13 mouse cellular contexts compared by ENCODE assay signal in genomic region chr12:80082730-80083129, GRCm38 (mm10). TPM values are rescaled to one million over a fixed set of nuclear protein-coding genes. Genes with fewer than 3 reads are reported as not detected.
DNase-seq lines count a peak whose midpoint lies in the region; ATAC-seq and TF ChIP-seq lines count a peak whose summit lies in the region.
"Had no signal": no experiment of that assay in that cellular context is flagged by ENCODE, and none has a peak within 500 bp of the region (broad histone marks: within the 10 kb centered on the region; RNA-seq: fewer than 3 reads in every experiment).

No protein-coding gene starts in this region.

- H3K4me2 ChIP-seq in forebrain, embryonic 14.5 days (ENCODE audit: low read length), result no peak overlapping the region
- H3K4me2 ChIP-seq: embryonic facial prominence, embryonic 13.5 days had no signal

- H3K36me3 ChIP-seq in forebrain, embryonic 10.5 days (replicated peaks), result no peaks in the 10 kb centered on the region
- H3K36me3 ChIP-seq in forebrain, embryonic 14.5 days (ENCODE audit: control insufficient read depth, insufficient read depth, low read length), result no peaks in the 10 kb centered on the region
- H3K36me3 ChIP-seq: embryonic facial prominence, embryonic 13.5 days had no signal

- no peak for ATAC-seq in forebrain, embryonic 14.5 days
- ATAC-seq in neutrophil, adult 5-6 weeks (ENCODE audit: extremely low read depth, insufficient number of reproducible peaks, low FRiP score, poor library complexity, severe bottlenecking), result peak; percentile 58; the same call in 1 of the 2 replicates

- peak; percentile 30; the same call in 1 of the 2 replicates for TF ChIP-seq CTCF in layer of hippocampus, adult 2 months (conservative IDR thresholded peaks at IDR 0.05)
- TF ChIP-seq CTCF in left cerebral cortex, adult 2 months (IDR thresholded peaks at IDR 0.05), result no peak

- H3K9ac ChIP-seq in forebrain, embryonic 14.5 days (ENCODE audit: low read length), result no peak overlapping the region
- H3K9ac ChIP-seq: embryonic facial prominence, embryonic 13.5 days had no signal

- intact Hi-C loops in left cerebral cortex, adult 2 months (cut with DNase I), result no loop called here

- H3K27me3 ChIP-seq in forebrain, embryonic 10.5 days (ENCODE audit: poor library complexity, severe bottlenecking), result no peaks in the 10 kb centered on the region
- H3K27me3 ChIP-seq in forebrain, embryonic 14.5 days (replicated peaks; ENCODE audit: control insufficient read depth, insufficient read depth, low read length), result no peaks in the 10 kb centered on the region
- H3K27me3 ChIP-seq: embryonic facial prominence, embryonic 13.5 days had no signal

- H3K4me1 ChIP-seq in forebrain, embryonic 10.5 days, result peaks cover 41% of the 10 kb centered on the region
- no peaks in the 10 kb centered on the region for H3K4me1 ChIP-seq in forebrain, embryonic 14.5 days (ENCODE audit: control insufficient read depth, insufficient read depth, low read length)

- H3K27ac ChIP-seq in forebrain, embryonic 10.5 days, result peak overlapping the region; percentile 75
- no peak overlapping the region for H3K27ac ChIP-seq in forebrain, embryonic 14.5 days (ENCODE audit: low read depth, low read length)
- H3K27ac ChIP-seq in layer of hippocampus, adult 2 months, result no peak overlapping the region; the same call in 1 of the 2 replicates
- H3K27ac ChIP-seq in left cerebral cortex, adult 2 months, result no peak overlapping the region

- H3K9me3 ChIP-seq in forebrain, embryonic 10.5 days, result no peaks in the 10 kb centered on the region
- no peaks in the 10 kb centered on the region for H3K9me3 ChIP-seq in forebrain, embryonic 14.5 days (replicated peaks; ENCODE audit: control insufficient read depth, low read length)
- H3K9me3 ChIP-seq: embryonic facial prominence, embryonic 13.5 days had no signal

- no peak for DNase-seq in forebrain, embryonic 10.5 days (ENCODE audit: extremely low spot score, low spot score)
- DNase-seq in forebrain, embryonic 14.5 days (ENCODE audit: low spot score), result no peak
- DNase-seq in layer of hippocampus, adult 2 months (ENCODE audit: low spot score in 2 of 2), result no peak
- DNase-seq in layer of hippocampus, adult 11-12 months (ENCODE audit: low spot score), result no peak
- peak; percentile 29 for DNase-seq in induced T-regulatory cell, adult 2 months (ENCODE audit: low read depth)
- no peak for DNase-seq in left cerebral cortex, adult 2 months (ENCODE audit: extremely low spot score in 1 of 2, low spot score in 2 of 2)
- no peak for DNase-seq in urinary bladder, adult 2 months (ENCODE audit: low spot score)
- DNase-seq: adrenal gland, postnatal 14 days; gastrocnemius, postnatal 14 days; layer of hippocampus, adult 9-11 months; lung, postnatal 4 days had no signal

- H3K4me3 ChIP-seq in forebrain, embryonic 10.5 days, result no peak overlapping the region
- no peak overlapping the region for H3K4me3 ChIP-seq in forebrain, embryonic 14.5 days (ENCODE audit: low read depth, low read length)
- H3K4me3 ChIP-seq in layer of hippocampus, adult 2 months, result no peak overlapping the region
- H3K4me3 ChIP-seq in left cerebral cortex, adult 2 months, result no peak overlapping the region
- H3K4me3 ChIP-seq: embryonic facial prominence, embryonic 13.5 days had no signal

- 87% methylated on average over 4 of the region's 4 CpGs for WGBS in forebrain, embryonic 10.5 days
- 91% methylated on average over 4 of the region's 4 CpGs for WGBS in forebrain, embryonic 14.5 days

RNA-seq across cellular contexts. Expression of gene Zfp36l1, which starts 30.1 kb away (rescaled TPM):
- polyA plus RNA-seq in forebrain, embryonic 10.5 days (2016; fragmentation: Nextera tagmentation; extraction: Ambion mirVana), result 121 and 129 TPM in 2 replicates
- polyA plus RNA-seq in forebrain, embryonic 14.5 days (2014; fragmentation: Nextera tagmentation; extraction: Ambion mirVana), result 39.7 and 45.5 TPM in 2 replicates
- 10 to 100 TPM; 35.2 to 39.4 TPM for total RNA-seq in layer of hippocampus, adult 2 months (2021)
- 142 and 166 TPM in 2 replicates for total RNA-seq in neutrophil, adult 5-6 weeks (2017)
- total RNA-seq in left cerebral cortex, adult 2 months (2021), result 10 to 100 TPM; 32.7 to 39.2 TPM
- 141 and 167 TPM in 2 replicates for polyA plus RNA-seq in urinary bladder, adult 2 months (2012; rRNA removed)
